ENCODE assay signal across 8 mouse cellular contexts in the genomic region with DNA sequence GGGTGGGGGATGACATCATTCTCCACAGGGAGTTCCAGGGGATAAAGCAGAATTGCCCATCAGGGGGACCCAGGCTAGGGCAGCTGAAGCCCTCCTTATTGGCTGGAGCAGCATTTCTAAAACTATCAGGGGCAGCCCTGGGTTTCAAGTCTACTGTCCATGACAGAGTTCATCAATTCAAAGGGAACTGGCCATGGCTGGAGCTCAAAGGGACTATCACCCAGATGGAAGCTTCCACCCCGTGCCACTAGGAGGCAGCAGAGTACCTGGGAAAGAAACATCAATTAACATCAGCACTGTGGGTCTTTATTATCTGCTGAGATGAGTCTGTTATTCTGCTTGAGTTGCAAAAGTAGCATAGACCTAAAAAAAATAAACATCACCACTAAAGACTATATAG.
DNase-seq lines count a peak whose midpoint lies in the region; ATAC-seq lines count a peak whose summit lies in the region.

No protein-coding gene starts in this region.

- no peak overlapping the region for H3K4me3 ChIP-seq in heart, embryonic 10.5 days
- no peak overlapping the region for H3K4me3 ChIP-seq in neural tube, embryonic 14.5 days (ENCODE audit: low read depth, low read length)

- H3K9me3 ChIP-seq in heart, embryonic 10.5 days, result no peaks in the 10 kb centered on the region
- no peaks in the 10 kb centered on the region for H3K9me3 ChIP-seq in neural tube, embryonic 14.5 days (ENCODE audit: control insufficient read depth, low read length)

- H3K4me2 ChIP-seq in neural tube, embryonic 14.5 days (ENCODE audit: low read depth, low read length), result no peak overlapping the region

- H3K9ac ChIP-seq in neural tube, embryonic 14.5 days (replicated peaks; ENCODE audit: low read depth, low read length), result no peak overlapping the region

- no peak overlapping the region for H3K27ac ChIP-seq in heart, embryonic 10.5 days
- H3K27ac ChIP-seq in neural tube, embryonic 14.5 days (ENCODE audit: low read depth, low read length), result no peak overlapping the region

- H3K36me3 ChIP-seq in heart, embryonic 10.5 days, result no peaks in the 10 kb centered on the region
- H3K36me3 ChIP-seq in neural tube, embryonic 14.5 days (ENCODE audit: control insufficient read depth, insufficient read depth, low read length), result no peaks in the 10 kb centered on the region

- WGBS in heart, embryonic 10.5 days, result 0% methylated on average over 1 of the region's 1 CpGs
- 0% methylated on average over 1 of the region's 1 CpGs for WGBS in neural tube, embryonic 14.5 days

- ATAC-seq in neural tube, embryonic 14.5 days (ENCODE audit: low read depth), result peak; percentile 58; the same call in 1 of the 2 replicates

- no peaks in the 10 kb centered on the region for H3K4me1 ChIP-seq in heart, embryonic 10.5 days
- no peaks in the 10 kb centered on the region for H3K4me1 ChIP-seq in neural tube, embryonic 14.5 days (ENCODE audit: control insufficient read depth, insufficient read depth, low read length)

- H3K27me3 ChIP-seq in heart, embryonic 10.5 days (ENCODE audit: insufficient read depth, poor library complexity, severe bottlenecking), result no peaks in the 10 kb centered on the region
- no peaks in the 10 kb centered on the region for H3K27me3 ChIP-seq in neural tube, embryonic 14.5 days (ENCODE audit: control insufficient read depth, insufficient read depth, low read length)

- peak; percentile 27 to 45 for DNase-seq in heart, postnatal 10 days
- no peak for DNase-seq in heart, embryonic 10.5 days (ENCODE audit: low spot score)
- DNase-seq in adrenal gland, postnatal 14 days, result peak; percentile 64
- peak; percentile 24 for DNase-seq in embryo, embryonic 11.5 days (ENCODE audit: low read depth, low spot score)
- peak; percentile 38 for DNase-seq in kidney, adult 18-20 months
- DNase-seq in left cerebral cortex, postnatal 14 days (ENCODE audit: low spot score in 2 of 2), result peak; percentile 48 to 80
- DNase-seq in urinary bladder, postnatal 14 days (ENCODE audit: low spot score), result peak; percentile 66

- intact Hi-C loops in heart, postnatal 10 days (cut with DNase I), result loop anchor here (5.0 kb wide), 1 partner anchor 654 kb away; no protein-coding TSS in a partner anchor
- intact Hi-C loops in left cerebral cortex, postnatal 14 days (cut with DNase I), result loop anchor here (5.0 kb wide), 1 partner anchor 654 kb away; no protein-coding TSS in a partner anchor
